Mouse (Mus musculus): ENCODE measurements at regions not wholly inside any gene's neighbourhood (a gene's known extent, or its start where the extent isn't known, plus 50 kb on each side); places are given as distances from the start of the nearest gene placed in this dataset.

DNA sequence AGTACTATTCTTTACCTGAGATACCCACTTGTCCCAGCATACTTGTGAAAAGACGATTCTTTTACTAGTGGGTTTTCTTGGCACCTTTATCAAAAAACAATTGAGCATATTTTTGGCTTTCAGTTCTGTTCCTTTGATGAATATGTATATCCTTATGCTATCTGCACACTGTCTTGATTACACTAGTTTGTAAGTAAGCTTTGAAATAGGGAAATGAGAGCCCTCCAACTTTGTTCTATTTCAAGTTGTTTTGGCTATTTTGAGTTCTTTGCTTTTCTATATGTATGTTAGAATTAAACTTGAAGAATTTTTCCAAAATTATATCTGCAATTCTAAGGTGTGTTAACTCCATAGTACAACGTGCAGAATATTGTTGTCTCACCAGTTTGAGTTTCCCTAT, 311.3 kb downstream of the Gm11232 start:
- TF ChIP-seq MEF2A (IDR thresholded peaks at IDR 0.05; ENCODE audit: extremely low read depth, insufficient replicate concordance, low read depth, low read length, poor library complexity, severe bottlenecking), result no peak
- no peak for TF ChIP-seq ZC3H11A (IDR thresholded peaks at IDR 0.05; ENCODE audit: low read depth, low read length)
- TF ChIP-seq POLR2A (IDR thresholded peaks at IDR 0.05; ENCODE audit: control insufficient read depth in 1 of 2, insufficient read depth in 1 of 2, low read depth in 1 of 2, low read length in 2 of 2, poor library complexity in 1 of 2), result no peak
- no peak for TF ChIP-seq EP300 (IDR thresholded peaks at IDR 0.05; ENCODE audit: low read depth in 1 of 2, low read length in 2 of 2)
- no peak for TF ChIP-seq USF2 (IDR thresholded peaks at IDR 0.05; ENCODE audit: borderline replicate concordance in 1 of 2, insufficient read depth in 1 of 2, low read depth in 1 of 2, low read length in 2 of 2)
- no peak for TF ChIP-seq CTCF (IDR thresholded peaks at IDR 0.05 in 2 of 3, conservative IDR thresholded peaks at IDR 0.05 in 1 of 3; ENCODE audit: control insufficient read depth in 1 of 3, insufficient read depth in 1 of 3, low read depth in 2 of 3, low read length in 3 of 3, poor library complexity in 1 of 3, severe bottlenecking in 1 of 3)
- no peak for TF ChIP-seq E2F4 (IDR thresholded peaks at IDR 0.05; ENCODE audit: borderline replicate concordance, low read depth, low read length)
- TF ChIP-seq RCOR1 (IDR thresholded peaks at IDR 0.05; ENCODE audit: low read depth, low read length), result no peak
- TF ChIP-seq SMC3 (IDR thresholded peaks at IDR 0.05; ENCODE audit: low read depth, low read length), result no peak
- no peak for TF ChIP-seq ZMIZ1 (IDR thresholded peaks at IDR 0.05; ENCODE audit: low read depth, low read length)
- TF ChIP-seq UBTF (IDR thresholded peaks at IDR 0.05; ENCODE audit: borderline replicate concordance, insufficient read depth, low read depth, low read length), result no peak
- no peak for TF ChIP-seq GABPA (IDR thresholded peaks at IDR 0.05; ENCODE audit: low read depth, low read length)
- no peak for TF ChIP-seq ZNF384 (IDR thresholded peaks at IDR 0.05; ENCODE audit: low read depth, low read length)
- no peak for TF ChIP-seq JUND (IDR thresholded peaks at IDR 0.05; ENCODE audit: low read depth, low read length)

All from MEL (cell line).